Mouse (Mus musculus) spleen, adult 2 months (tissue): ENCODE data around the gene Mras.

Experiments
- CTCF ChIP-seq: fragments of 200-500 bp; IDR thresholded peaks from 2 replicates; pipeline ENCODE4 v1.5.1; 2011; ENCODE audit warnings: mild to moderate bottlenecking, inconsistent platforms; ENCODE audit not compliant: insufficient read depth, insufficient read length, insufficient replicate concordance; ENCODE audit errors: extremely low read depth
- POLR2A ChIP-seq: fragments of 200-500 bp; IDR thresholded peaks from 2 replicates; pipeline ENCODE4 v1.6.1; 2011; ENCODE audit warnings: low read depth, low read length, inconsistent platforms

DNA sequence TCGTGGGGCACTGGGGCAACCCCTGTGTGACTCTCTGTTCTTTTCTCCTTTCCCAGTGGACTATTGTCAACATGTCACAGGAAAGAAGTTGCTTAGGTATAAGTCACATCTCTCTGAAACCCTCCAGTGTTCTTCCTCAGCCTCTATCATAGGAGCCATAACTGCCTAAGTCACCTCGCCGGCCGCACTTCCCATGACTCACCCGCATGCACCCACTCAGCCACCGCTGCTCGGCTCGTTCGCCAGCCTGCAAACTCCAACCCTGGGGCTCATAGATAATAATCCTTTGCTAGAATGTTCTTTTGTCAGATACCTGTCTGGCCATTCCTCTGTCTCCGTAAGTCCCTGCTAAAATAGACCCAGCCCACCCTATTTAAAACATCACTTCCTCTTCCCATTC, 45.6 kb downstream of the Mras start:
- no peak for TF ChIP-seq POLR2A
- no peak for TF ChIP-seq CTCF
